Mouse (Mus musculus): ENCODE results near the gene Fbxo22. TPM values are rescaled to one million over a fixed set of nuclear protein-coding genes. Genes with fewer than 3 reads are reported as not detected.

Gene Fbxo22
- polyA plus RNA-seq, 1 experiment = 22.1 TPM

- Histone ChIP-seq H3K36me3 (ENCODE audit: control insufficient read depth, insufficient read depth) (peaks cover 18% of the 10 kb centered on the region), H3K79me2 (ENCODE audit: control insufficient read depth, insufficient read depth) (no peaks in the 10 kb centered on the region), H3ac (ENCODE audit: control insufficient read depth, insufficient read length) (no peak overlapping the region), H3K27me3 (ENCODE audit: control insufficient read depth, insufficient read depth, insufficient read length) (no peaks in the 10 kb centered on the region), H3K4me3 (no peak overlapping the region), H3K4me2 (ENCODE audit: low read depth) (no peak overlapping the region)
- TF ChIP-seq TCF12 (IDR thresholded peaks at IDR 0.05; ENCODE audit: insufficient read depth, poor library complexity, severe bottlenecking) = no peak
- no peak for TF ChIP-seq E2F4 (IDR thresholded peaks at IDR 0.05; ENCODE audit: insufficient read depth)
- no peak for TF ChIP-seq USF1 (IDR thresholded peaks at IDR 0.05; ENCODE audit: low read depth)
- TF ChIP-seq CEBPB (IDR thresholded peaks at IDR 0.05; ENCODE audit: insufficient read depth, poor library complexity, severe bottlenecking) = no peak
- no peak for TF ChIP-seq TCF3 (IDR thresholded peaks at IDR 0.05; ENCODE audit: insufficient read length, low read depth)
- no peak for TF ChIP-seq MYOD1 (IDR thresholded peaks at IDR 0.05; ENCODE audit: control insufficient read depth in 1 of 3, insufficient read length in 2 of 3, low read depth in 2 of 3)
Observed at GRCm38 (mm10) chr9:55225165-55225737, 16.5 kb downstream of the Fbxo22 start.

GRCm38 (mm10) chr9:55226251-55226650 lies 17.5 kb downstream of the Fbxo22 start:
- Histone ChIP-seq H3ac (ENCODE audit: control insufficient read depth, insufficient read length) (no peak overlapping the region), H3K4me3 (no peak overlapping the region), H3K79me2 (ENCODE audit: control insufficient read depth, insufficient read depth) (no peaks in the 10 kb centered on the region), H3K36me3 (ENCODE audit: control insufficient read depth, insufficient read depth) (peaks cover 9% of the 10 kb centered on the region), H3K4me2 (ENCODE audit: low read depth) (no peak overlapping the region), H3K27me3 (ENCODE audit: control insufficient read depth, insufficient read depth, insufficient read length) (no peaks in the 10 kb centered on the region)
- TF ChIP-seq CEBPB (IDR thresholded peaks at IDR 0.05; ENCODE audit: insufficient read depth, poor library complexity, severe bottlenecking) (no peak), MYOD1 (IDR thresholded peaks at IDR 0.05; ENCODE audit: control insufficient read depth in 1 of 3, insufficient read length in 2 of 3, low read depth in 2 of 3) (no peak), TCF12 (IDR thresholded peaks at IDR 0.05; ENCODE audit: insufficient read depth, poor library complexity, severe bottlenecking) (no peak), USF1 (IDR thresholded peaks at IDR 0.05; ENCODE audit: low read depth) (no peak), MAX (IDR thresholded peaks at IDR 0.05; ENCODE audit: low read depth) (no peak), REST (IDR thresholded peaks at IDR 0.05; ENCODE audit: insufficient read depth, insufficient read length) (no peak), MYOG (IDR thresholded peaks at IDR 0.05; ENCODE audit: control insufficient read depth in 1 of 3, insufficient read depth in 1 of 3, insufficient read length in 2 of 3, low read depth in 2 of 3) (no peak), SRF (IDR thresholded peaks at IDR 0.05; ENCODE audit: control insufficient read depth, insufficient read length, low read depth) (no peak), E2F4 (IDR thresholded peaks at IDR 0.05; ENCODE audit: insufficient read depth) (no peak), POLR2A (IDR thresholded peaks at IDR 0.05; ENCODE audit: insufficient read length, low read depth) (no peak)

- no peak overlapping the region for H3ac ChIP-seq (ENCODE audit: control insufficient read depth, insufficient read length)
- H3K4me2 ChIP-seq (ENCODE audit: low read depth) = no peak overlapping the region
- H3K4me3 ChIP-seq = no peak overlapping the region
- peaks cover 4% of the 10 kb centered on the region for H3K36me3 ChIP-seq (ENCODE audit: control insufficient read depth, insufficient read depth)
- TF ChIP-seq TCF12 (IDR thresholded peaks at IDR 0.05; ENCODE audit: insufficient read depth, poor library complexity, severe bottlenecking) (no peak), TCF3 (IDR thresholded peaks at IDR 0.05; ENCODE audit: insufficient read length, low read depth) (no peak), SRF (IDR thresholded peaks at IDR 0.05; ENCODE audit: control insufficient read depth, insufficient read length, low read depth) (no peak), MYOG (IDR thresholded peaks at IDR 0.05; ENCODE audit: control insufficient read depth in 1 of 3, insufficient read depth in 1 of 3, insufficient read length in 2 of 3, low read depth in 2 of 3) (no peak), CEBPB (IDR thresholded peaks at IDR 0.05; ENCODE audit: insufficient read depth, poor library complexity, severe bottlenecking) (no peak), MAX (IDR thresholded peaks at IDR 0.05; ENCODE audit: low read depth) (no peak), POLR2AphosphoS2 (IDR thresholded peaks at IDR 0.05; ENCODE audit: insufficient read length, low read depth) (no peak), E2F4 (IDR thresholded peaks at IDR 0.05; ENCODE audit: insufficient read depth) (no peak)
- H3K27me3 ChIP-seq (ENCODE audit: control insufficient read depth, insufficient read depth, insufficient read length) = no peaks in the 10 kb centered on the region
- no peaks in the 10 kb centered on the region for H3K79me2 ChIP-seq (ENCODE audit: control insufficient read depth, insufficient read depth)
Observed at GRCm38 (mm10) chr9:55228149-55228548, 19.4 kb downstream of the Fbxo22 start.

GRCm38 (mm10) chr9:55229010-55229409 lies 20.3 kb downstream of the Fbxo22 start:
- TF ChIP-seq TCF12 (IDR thresholded peaks at IDR 0.05; ENCODE audit: insufficient read depth, poor library complexity, severe bottlenecking) = no peak
- TF ChIP-seq POLR2A (IDR thresholded peaks at IDR 0.05; ENCODE audit: insufficient read length, low read depth) = no peak
- no peak for TF ChIP-seq MAX (IDR thresholded peaks at IDR 0.05; ENCODE audit: low read depth)
- no peak for TF ChIP-seq SRF (IDR thresholded peaks at IDR 0.05; ENCODE audit: control insufficient read depth, insufficient read length, low read depth)
- no peak for TF ChIP-seq TCF3 (IDR thresholded peaks at IDR 0.05; ENCODE audit: insufficient read length, low read depth)
- TF ChIP-seq MYOG (IDR thresholded peaks at IDR 0.05; ENCODE audit: control insufficient read depth in 1 of 3, insufficient read depth in 1 of 3, insufficient read length in 2 of 3, low read depth in 2 of 3) = no peak
- TF ChIP-seq E2F4 (IDR thresholded peaks at IDR 0.05; ENCODE audit: insufficient read depth) = no peak
- TF ChIP-seq CEBPB (IDR thresholded peaks at IDR 0.05; ENCODE audit: insufficient read depth, poor library complexity, severe bottlenecking) = no peak
- no peak for TF ChIP-seq MYOD1 (IDR thresholded peaks at IDR 0.05; ENCODE audit: control insufficient read depth in 1 of 3, insufficient read length in 2 of 3, low read depth in 2 of 3)
- TF ChIP-seq REST (IDR thresholded peaks at IDR 0.05; ENCODE audit: insufficient read depth, insufficient read length) = no peak
- no peak overlapping the region for H3ac ChIP-seq (ENCODE audit: control insufficient read depth, insufficient read length)
- H3K4me3 ChIP-seq = no peak overlapping the region
- H3K36me3 ChIP-seq (ENCODE audit: control insufficient read depth, insufficient read depth) = peaks cover 4% of the 10 kb centered on the region
- H3K79me2 ChIP-seq (ENCODE audit: control insufficient read depth, insufficient read depth) = no peaks in the 10 kb centered on the region
- H3K4me2 ChIP-seq (ENCODE audit: low read depth) = no peak overlapping the region
- H3K27me3 ChIP-seq (ENCODE audit: control insufficient read depth, insufficient read depth, insufficient read length) = peaks cover 3% of the 10 kb centered on the region

- H3K79me2 ChIP-seq (ENCODE audit: control insufficient read depth, insufficient read depth) = no peaks in the 10 kb centered on the region
- H3K27me3 ChIP-seq (ENCODE audit: control insufficient read depth, insufficient read depth, insufficient read length) = peaks cover 3% of the 10 kb centered on the region
- no peak overlapping the region for H3ac ChIP-seq (ENCODE audit: control insufficient read depth, insufficient read length)
- TF ChIP-seq TCF12 (IDR thresholded peaks at IDR 0.05; ENCODE audit: insufficient read depth, poor library complexity, severe bottlenecking) = no peak
- TF ChIP-seq REST (IDR thresholded peaks at IDR 0.05; ENCODE audit: insufficient read depth, insufficient read length) = no peak
- no peak for TF ChIP-seq MYOD1 (IDR thresholded peaks at IDR 0.05; ENCODE audit: control insufficient read depth in 1 of 3, insufficient read length in 2 of 3, low read depth in 2 of 3)
- no peak for TF ChIP-seq MYOG (IDR thresholded peaks at IDR 0.05; ENCODE audit: control insufficient read depth in 1 of 3, insufficient read depth in 1 of 3, insufficient read length in 2 of 3, low read depth in 2 of 3)
- TF ChIP-seq TCF3 (IDR thresholded peaks at IDR 0.05; ENCODE audit: insufficient read length, low read depth) = no peak
- TF ChIP-seq POLR2AphosphoS2 (IDR thresholded peaks at IDR 0.05; ENCODE audit: insufficient read length, low read depth) = no peak
- TF ChIP-seq CEBPB (IDR thresholded peaks at IDR 0.05; ENCODE audit: insufficient read depth, poor library complexity, severe bottlenecking) = no peak
- no peak for TF ChIP-seq SRF (IDR thresholded peaks at IDR 0.05; ENCODE audit: control insufficient read depth, insufficient read length, low read depth)
- TF ChIP-seq E2F4 (IDR thresholded peaks at IDR 0.05; ENCODE audit: insufficient read depth) = no peak
- TF ChIP-seq USF1 (IDR thresholded peaks at IDR 0.05; ENCODE audit: low read depth) = no peak
- no peak for TF ChIP-seq MAX (IDR thresholded peaks at IDR 0.05; ENCODE audit: low read depth)
- no peak for TF ChIP-seq POLR2A (IDR thresholded peaks at IDR 0.05; ENCODE audit: insufficient read length, low read depth)
- H3K4me3 ChIP-seq = no peak overlapping the region
- H3K4me2 ChIP-seq (ENCODE audit: low read depth) = no peak overlapping the region
- H3K36me3 ChIP-seq (ENCODE audit: control insufficient read depth, insufficient read depth) = no peaks in the 10 kb centered on the region
Observed at GRCm38 (mm10) chr9:55231544-55231943, 22.8 kb downstream of the Fbxo22 start.

All from myocyte (in vitro differentiated cells).